Mouse (Mus musculus) heart, adult 8-10 months (tissue): ENCODE data around the gene Mapk13. TPM values are rescaled to one million over a fixed set of nuclear protein-coding genes. Genes with fewer than 3 reads are reported as not detected.
A peak's percentile ranks its signal among the peaks of the same experiment; 100 is the strongest.
"Not testable (repeated sequence)": the region's sequence is repeated elsewhere in the genome, so short reads cannot be mapped to it uniquely, and the experiment has no call there.

ENCODE experiments used
- DNase-seq: peaks from one replicate; pipeline ENCODE4 v3.0.0; 2022; ENCODE audit warnings: low spot score
- total RNA-seq, 4 experiments: library from RNA; stranded (reverse); gene quantifications; 2 replicates each; pipeline ENCODE4 v1.2.4; 2022

Mapk13 gene
- total RNA-seq = under 1 TPM in 2 of 4 experiments, not detected in 2; 0.16 to 0.83 TPM

GRCm38 (mm10) chr17:28769121-28769874, at the start of gene Mapk13:
Mapk13 (plus strand) TSS chr17:28769297.
- DNase-seq = no peak

GRCm38 (mm10) chr17:28725783-28726182, 43.3 kb upstream of the Mapk13 start, which contains the start of gene AC170998.1:
AC170998.1 (plus strand) TSS chr17:28726083.
- DNase-seq = no peak

GRCm38 (mm10) chr17:28727511-28727910, 41.6 kb upstream of the Mapk13 start:
- not testable (repeated sequence) for DNase-seq

GRCm38 (mm10) chr17:28735317-28736105, 33.6 kb upstream of the Mapk13 start:
- no peak for DNase-seq

- DNase-seq = no peak
Observed at GRCm38 (mm10) chr17:28736486-28736885, 32.6 kb upstream of the Mapk13 start.

- DNase-seq = no peak
Observed at GRCm38 (mm10) chr17:28737973-28738372, 31.1 kb upstream of the Mapk13 start.

- DNase-seq = no peak
Observed at GRCm38 (mm10) chr17:28739244-28739643, 29.9 kb upstream of the Mapk13 start.

GRCm38 (mm10) chr17:28743145-28743866, 25.8 kb upstream of the Mapk13 start:
- DNase-seq = no peak

GRCm38 (mm10) chr17:28743916-28744315, 25.2 kb upstream of the Mapk13 start:
- no peak for DNase-seq

- no peak for DNase-seq
Observed at GRCm38 (mm10) chr17:28745773-28746172, 23.3 kb upstream of the Mapk13 start.

- no peak for DNase-seq
Observed at GRCm38 (mm10) chr17:28748001-28748400, 21.1 kb upstream of the Mapk13 start.

- no peak for DNase-seq
Observed at GRCm38 (mm10) chr17:28750580-28750979, 18.5 kb upstream of the Mapk13 start.

GRCm38 (mm10) chr17:28756447-28756846, 12.7 kb upstream of the Mapk13 start:
- no peak for DNase-seq

- DNase-seq = no peak
Observed at GRCm38 (mm10) chr17:28757470-28757869, 11.6 kb upstream of the Mapk13 start.

- no peak for DNase-seq
Observed at GRCm38 (mm10) chr17:28760736-28761312, 8.3 kb upstream of the Mapk13 start.

- peak; percentile 72 for DNase-seq
Observed at GRCm38 (mm10) chr17:28761871-28762270, 7.2 kb upstream of the Mapk13 start.

GRCm38 (mm10) chr17:28766203-28766602, 2.9 kb upstream of the Mapk13 start:
- no peak for DNase-seq

GRCm38 (mm10) chr17:28766781-28767515, 2.1 kb upstream of the Mapk13 start:
- DNase-seq = no peak

- no peak for DNase-seq
Observed at GRCm38 (mm10) chr17:28769875-28770421, 851 bp downstream of the Mapk13 start.

GRCm38 (mm10) chr17:28771289-28771688, 2.2 kb downstream of the Mapk13 start:
- DNase-seq = no peak

GRCm38 (mm10) chr17:28774303-28774702, 5.2 kb downstream of the Mapk13 start:
- not testable (repeated sequence) for DNase-seq
